Mouse (Mus musculus) neutrophil, adult 5-6 weeks (primary cell): ENCODE measurements around the gene Gm14685. TPM values are rescaled to one million over a fixed set of nuclear protein-coding genes. Genes with fewer than 3 reads are reported as not detected.
"Not testable (repeated sequence)": the region's sequence is repeated elsewhere in the genome, so short reads cannot be mapped to it uniquely, and the experiment has no call there.

ENCODE experiments used
- ATAC-seq: fragments of 151-379, 151-347 bp; 2 replicates; pipeline ENCODE4 v1.8.0; 2017; ENCODE audit warnings: mild to moderate bottlenecking, moderate TSS enrichment; ENCODE audit not compliant: insufficient number of reproducible peaks, poor library complexity, low FRiP score, severe bottlenecking; ENCODE audit errors: extremely low read depth
- total RNA-seq: library from RNA; stranded (forward); fragments of 200-1000 nt; gene quantifications from 2 replicates; pipeline ENCODE4 v1.2.3, GENCODE M21; 2017

Gm14685 gene
- not detected in 2 replicates for total RNA-seq

- ATAC-seq, result not testable (repeated sequence)
Observed at GRCm38 (mm10) chrX:73116747-73117146, at the start of gene Gm14685. Gene Gm14685, plus strand, starts transcription at chrX:73117047.

- ATAC-seq, result not testable (repeated sequence)
Observed at GRCm38 (mm10) chrX:73082267-73083055, 34.4 kb upstream of the Gm14685 start, which contains the start of gene Xlr4a. Gene Xlr4a, minus strand, starts transcription at chrX:73082478.

GRCm38 (mm10) chrX:73096941-73097508 is 19.8 kb upstream of the Gm14685 start, which contains the start of gene Xlr3a:
Gene Xlr3a, minus strand, starts transcription at chrX:73097095.
- ATAC-seq, result not testable (repeated sequence)

- ATAC-seq, result not testable (repeated sequence)
Observed at GRCm38 (mm10) chrX:73122859-73123829, 6.3 kb downstream of the Gm14685 start.

GRCm38 (mm10) chrX:73143218-73143618 is 26.4 kb downstream of the Gm14685 start:
- ATAC-seq, result not testable (repeated sequence)

- ATAC-seq, result not testable (repeated sequence)
Observed at GRCm38 (mm10) chrX:73148496-73148895, 31.6 kb downstream of the Gm14685 start, which contains the start of gene Xlr5b. Gene Xlr5b, plus strand, starts transcription at chrX:73148796.

GRCm38 (mm10) chrX:73149350-73149749 is 32.5 kb downstream of the Gm14685 start, which contains the start of gene DXBay18:
Gene DXBay18, minus strand, starts transcription at chrX:73149450.
- ATAC-seq, result not testable (repeated sequence)

- not testable (repeated sequence) for ATAC-seq
Observed at GRCm38 (mm10) chrX:73176889-73177288, 60.0 kb downstream of the Gm14685 start, which contains the start of gene Spin2d. Gene Spin2d, minus strand, starts transcription at chrX:73176989.

Other genes with a start within 250 kb of the Gm14685 start
- gene Cetn2, start 198.6 kb upstream of the Gm14685 start, total RNA-seq, result 43.0 and 52.5 TPM in 2 replicates
- gene Nsdhl, start 198.5 kb upstream of the Gm14685 start, total RNA-seq, result 6.9 and 7.9 TPM in 2 replicates
- gene Zfp185, start 129.7 kb upstream of the Gm14685 start, total RNA-seq, result 0.70 and 1.2 TPM in 2 replicates
- gene Pnma5, start 79.9 kb upstream of the Gm14685 start, total RNA-seq, result not detected in 2 replicates
- not detected in 2 replicates for gene Pnma3, start 52.3 kb upstream of the Gm14685 start, total RNA-seq
- 14.2 and 15.1 TPM in 2 replicates for gene Xlr4a, start 34.6 kb upstream of the Gm14685 start, total RNA-seq
- 1.2 and 2.1 TPM in 2 replicates for gene Xlr3a, start 20.0 kb upstream of the Gm14685 start, total RNA-seq
- gene Xlr5b, start 31.7 kb downstream of the Gm14685 start, total RNA-seq, result not detected in 2 replicates
- gene DXBay18, start 32.4 kb downstream of the Gm14685 start, total RNA-seq, result not detected in 2 replicates
- gene Spin2d, start 59.9 kb downstream of the Gm14685 start, total RNA-seq, result not detected in 2 replicates
- 10.7 and 12.6 TPM in 2 replicates for gene Xlr3b, start 75.2 kb downstream of the Gm14685 start, total RNA-seq
- 58.9 and 71.6 TPM in 2 replicates for gene Xlr4b, start 97.3 kb downstream of the Gm14685 start, total RNA-seq
- gene F8a, start 111.2 kb downstream of the Gm14685 start, total RNA-seq, result 5.0 and 5.4 TPM in 2 replicates
- gene Xlr4c, start 126.1 kb downstream of the Gm14685 start, total RNA-seq, result 11.1 and 24.4 TPM in 2 replicates
- gene Xlr3c, start 148.3 kb downstream of the Gm14685 start, total RNA-seq, result not detected in 2 replicates
- gene Xlr5a, start 175.9 kb downstream of the Gm14685 start, total RNA-seq, result not detected in 2 replicates
- gene Xlr5c, start 175.9 kb downstream of the Gm14685 start, total RNA-seq, result not detected in 2 replicates
- gene Gm45015, start 219.8 kb downstream of the Gm14685 start, total RNA-seq, result not detected in 2 replicates
- 12.5 and 17.9 TPM in 2 replicates for gene Zfp275, start 225.6 kb downstream of the Gm14685 start, total RNA-seq